22 mouse cellular contexts compared by ENCODE assay signal in the genomic region with DNA sequence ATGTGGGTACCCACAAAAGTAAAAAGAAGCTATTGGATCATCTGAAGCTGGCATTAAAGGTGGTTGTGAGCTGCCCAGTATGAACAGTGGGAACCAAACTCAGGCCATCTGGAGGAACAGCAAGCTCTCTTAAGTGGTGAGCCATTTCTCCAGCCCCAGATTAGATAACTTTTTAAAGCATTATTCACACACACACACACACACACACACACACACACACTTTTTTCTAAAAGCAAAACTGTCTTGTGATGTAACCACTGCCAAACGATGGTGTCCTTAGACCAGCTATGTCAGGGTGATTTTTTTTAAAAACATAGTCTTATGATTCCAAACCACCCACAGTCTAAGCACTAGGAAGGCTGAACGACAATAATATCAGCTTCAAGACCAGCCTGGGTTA. TPM values are rescaled to one million over a fixed set of nuclear protein-coding genes. Genes with fewer than 3 reads are reported as not detected.
DNase-seq lines count a peak whose midpoint lies in the region; ATAC-seq lines count a peak whose summit lies in the region.
"Had no signal": no experiment of that assay in that cellular context is flagged by ENCODE, and none has a peak within 500 bp of the region (broad histone marks: within the 10 kb centered on the region; RNA-seq: fewer than 3 reads in every experiment).

No protein-coding gene starts in this region.

- intact Hi-C loops in heart, postnatal 14 days (cut with DNase I): no loop called here

- no peaks in the 10 kb centered on the region for H3K9me3 ChIP-seq in heart, embryonic 11.5 days (replicated peaks; ENCODE audit: control insufficient read depth, low read length)
- no peaks in the 10 kb centered on the region for H3K9me3 ChIP-seq in heart, embryonic 15.5 days (replicated peaks)
- H3K9me3 ChIP-seq in liver, embryonic 15.5 days (replicated peaks): no peaks in the 10 kb centered on the region
- H3K9me3 ChIP-seq: embryonic facial prominence, embryonic 13.5 days; forebrain, embryonic 12.5 days; hindbrain, embryonic 10.5 days; intestine, embryonic 15.5 days had no signal

- peak overlapping the region; percentile 98; the same call in 1 of the 2 replicates for H3K4me2 ChIP-seq in heart, embryonic 11.5 days
- H3K4me2 ChIP-seq in heart, embryonic 15.5 days: 0 out of 2 replicates have a peak overlapping the region, but pooled peaks have one; percentile 12
- peak overlapping the region; percentile 94 for H3K4me2 ChIP-seq in liver, embryonic 15.5 days
- H3K4me2 ChIP-seq: embryonic facial prominence, embryonic 13.5 days; forebrain, embryonic 12.5 days; hindbrain, embryonic 14.5 days; intestine, embryonic 15.5 days had no signal

- H3K4me3 ChIP-seq in heart, embryonic 11.5 days (ENCODE audit: low read depth, low read length): no peak overlapping the region
- H3K4me3 ChIP-seq in heart, embryonic 15.5 days: no peak overlapping the region
- H3K4me3 ChIP-seq in liver, embryonic 15.5 days (replicated peaks): no peak overlapping the region
- H3K4me3 ChIP-seq: embryonic facial prominence, embryonic 13.5 days; forebrain, embryonic 12.5 days; hindbrain, embryonic 10.5 days; intestine, embryonic 15.5 days had no signal

- DNase-seq in heart, postnatal 14 days: no peak
- DNase-seq in heart, postnatal 4 days: no peak
- peak; percentile 52 for DNase-seq in brain, adult 2 months (ENCODE audit: low read depth, low spot score)
- DNase-seq in urinary bladder, postnatal 14 days (ENCODE audit: low spot score): no peak
- no peak for DNase-seq in thymus, postnatal 0 days (ENCODE audit: low spot score)
- DNase-seq: adrenal gland, postnatal 14 days; cerebellum, adult 18-20 months; cerebellum, postnatal 36 days; gastrocnemius, postnatal 10 days; heart, adult 18-20 months had no signal

- 64% methylated on average over 2 of the region's 2 CpGs for WGBS in heart, embryonic 11.5 days (ENCODE audit: insufficient replicate concordance)
- 51% methylated on average over 2 of the region's 2 CpGs for WGBS in heart, embryonic 15.5 days
- 27% methylated on average over 2 of the region's 2 CpGs for WGBS in liver, embryonic 15.5 days (ENCODE audit: insufficient replicate concordance)

- no peaks in the 10 kb centered on the region for H3K27me3 ChIP-seq in heart, embryonic 11.5 days (ENCODE audit: control insufficient read depth, insufficient read depth, low read length)
- no peaks in the 10 kb centered on the region for H3K27me3 ChIP-seq in heart, embryonic 15.5 days
- H3K27me3 ChIP-seq in liver, embryonic 15.5 days: peaks cover 5% of the 10 kb centered on the region; the same call in 1 of the 2 replicates

- no peak overlapping the region for H3K9ac ChIP-seq in heart, embryonic 11.5 days (ENCODE audit: low read depth, low read length)
- H3K9ac ChIP-seq in heart, embryonic 15.5 days: no peak overlapping the region
- H3K9ac ChIP-seq in liver, embryonic 15.5 days: no peak overlapping the region; the same call in 1 of the 2 replicates
- H3K9ac ChIP-seq: embryonic facial prominence, embryonic 13.5 days; forebrain, embryonic 12.5 days; hindbrain, embryonic 14.5 days; intestine, embryonic 15.5 days had no signal

- H3K4me1 ChIP-seq in heart, embryonic 11.5 days (ENCODE audit: control insufficient read depth, insufficient read depth, low read length): peaks cover 19% of the 10 kb centered on the region
- H3K4me1 ChIP-seq in heart, embryonic 15.5 days (replicated peaks): peaks cover 23% of the 10 kb centered on the region
- peaks cover 63% of the 10 kb centered on the region for H3K4me1 ChIP-seq in liver, embryonic 15.5 days (replicated peaks)

- no peaks in the 10 kb centered on the region for H3K36me3 ChIP-seq in heart, embryonic 11.5 days (ENCODE audit: control insufficient read depth, insufficient read depth, low read length)
- no peaks in the 10 kb centered on the region for H3K36me3 ChIP-seq in heart, embryonic 15.5 days
- no peaks in the 10 kb centered on the region for H3K36me3 ChIP-seq in liver, embryonic 15.5 days (replicated peaks)
- H3K36me3 ChIP-seq: embryonic facial prominence, embryonic 13.5 days; forebrain, embryonic 12.5 days; hindbrain, embryonic 10.5 days; intestine, embryonic 15.5 days had no signal

- no peak for ATAC-seq in heart, embryonic 11.5 days (replicated peaks; ENCODE audit: insufficient number of reproducible peaks, low FRiP score, low TSS enrichment)
- no peak for ATAC-seq in heart, embryonic 15.5 days (replicated peaks; ENCODE audit: insufficient number of reproducible peaks, insufficient read depth, low FRiP score, low read depth)
- ATAC-seq in liver, embryonic 15.5 days (ENCODE audit: insufficient read depth): no peak
- ATAC-seq: activated CD4-positive, CD25-positive, alpha-beta regulatory T cell, adult 4 months; forebrain, embryonic 16.5 days; intestine, embryonic 15.5 days; Patski had no signal

- peak overlapping the region; percentile 91 for H3K27ac ChIP-seq in heart, embryonic 11.5 days (ENCODE audit: low read depth, low read length)
- peak overlapping the region; percentile 40; the same call in 1 of the 2 replicates for H3K27ac ChIP-seq in heart, embryonic 15.5 days
- peak overlapping the region; percentile 85 for H3K27ac ChIP-seq in liver, embryonic 15.5 days (replicated peaks)
- H3K27ac ChIP-seq: embryonic facial prominence, embryonic 13.5 days; forebrain, embryonic 12.5 days; hindbrain, embryonic 10.5 days; hindbrain, embryonic 14.5 days; intestine, embryonic 15.5 days had no signal

RNA-seq across cellular contexts. Expression of a gene that starts 1.8 kb away (rescaled TPM):
- polyA plus RNA-seq in heart, embryonic 11.5 days (2014; fragmentation: Nextera tagmentation; extraction: Ambion mirVana): 37.5 and 44.9 TPM in 2 replicates
- total RNA-seq in heart, postnatal 14 days (2021): 10 to 100 TPM; 57.5 to 61.8 TPM
- 21.5 and 26.4 TPM in 2 replicates for polyA plus RNA-seq in heart, embryonic 15.5 days (2015; fragmentation: Nextera tagmentation; extraction: Ambion mirVana)
- 10 to 100 TPM; 78.9 to 84.3 TPM for total RNA-seq in heart, postnatal 4 days (2021)
- 78.5 and 82.8 TPM in 2 replicates for polyA plus RNA-seq in liver, embryonic 15.5 days (2015; fragmentation: Nextera tagmentation; extraction: Ambion mirVana)
- polyA plus RNA-seq in thymus, postnatal 0 days (2015; fragmentation: Nextera tagmentation; extraction: Ambion mirVana): 3.8 and 4.1 TPM in 2 replicates
- polyA plus RNA-seq: C2C12 had no signal

Comparison
In these comparisons a context has a peak if more than half of its experiments do, and no peak if none do; other contexts are left out.
1. H3K27ac ChIP-seq: peak in every context shown above with its lines; median percentile 91 in heart, embryonic 11.5 days; 85 in liver, embryonic 15.5 days; 40 in heart, embryonic 15.5 days.
2. H3K4me2 ChIP-seq: peak in every context shown above with its lines; median percentile 98 in heart, embryonic 11.5 days; 94 in liver, embryonic 15.5 days; 12 in heart, embryonic 15.5 days.